Mouse (Mus musculus): ENCODE measurements around the gene Abcg3. TPM values are rescaled to one million over a fixed set of nuclear protein-coding genes. Genes with fewer than 3 reads are reported as not detected.
"Not testable (repeated sequence)": the region's sequence is repeated elsewhere in the genome, so short reads cannot be mapped to it uniquely, and the experiment has no call there.

Abcg3 gene
- under 1 TPM in 1 of 2 experiments, not detected in 1; 0.20 TPM for total RNA-seq (2021)

DNA sequence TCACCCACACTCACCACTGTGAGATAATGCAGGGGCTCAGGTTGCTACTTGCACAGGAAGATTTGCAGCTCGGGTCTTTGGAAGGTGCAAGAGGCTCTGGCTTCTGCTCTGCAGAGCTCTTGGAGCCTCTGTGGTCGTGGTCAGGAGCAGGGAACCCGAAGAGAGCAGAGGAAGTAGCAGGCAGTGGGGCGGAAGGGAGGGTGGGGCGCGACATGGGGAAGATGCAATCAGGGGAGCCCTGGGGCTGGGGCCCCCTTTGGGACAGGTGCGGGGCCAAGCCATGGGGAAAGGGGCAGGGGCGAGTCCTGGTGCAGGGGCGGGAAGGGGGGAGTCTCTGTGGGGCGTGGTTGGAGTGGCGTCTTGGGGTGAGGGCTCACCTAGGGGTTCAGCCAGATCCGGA is at the start of gene Abcg3:
Gene Abcg3 (minus strand): TSS at position 184 of the 400 bp plus-strand sequence.
- no peak for DNase-seq
- intact Hi-C loops (cut with DNase I) = no loop called here

DNA sequence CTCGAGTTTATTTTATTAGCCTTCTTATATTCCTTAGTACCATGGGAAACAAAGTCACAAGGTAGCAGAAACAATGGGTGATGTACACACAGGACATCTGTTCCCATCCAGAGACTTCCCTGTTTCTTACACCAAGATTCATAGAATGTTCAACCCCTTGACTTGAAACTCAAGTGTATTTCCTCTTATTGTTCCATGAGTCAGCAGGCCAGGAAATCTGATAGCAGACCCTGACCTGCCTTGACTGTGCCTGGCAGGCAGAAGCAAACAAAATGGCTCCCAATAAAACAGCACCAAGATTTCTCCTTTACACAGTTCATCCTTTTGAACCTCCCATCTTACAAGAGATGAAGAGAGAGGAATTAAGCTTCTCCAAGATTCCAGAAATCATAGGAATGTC is 30.0 kb upstream of the Abcg3 start:
- intact Hi-C loops (cut with DNase I) = no loop called here
- no peak for DNase-seq

DNA sequence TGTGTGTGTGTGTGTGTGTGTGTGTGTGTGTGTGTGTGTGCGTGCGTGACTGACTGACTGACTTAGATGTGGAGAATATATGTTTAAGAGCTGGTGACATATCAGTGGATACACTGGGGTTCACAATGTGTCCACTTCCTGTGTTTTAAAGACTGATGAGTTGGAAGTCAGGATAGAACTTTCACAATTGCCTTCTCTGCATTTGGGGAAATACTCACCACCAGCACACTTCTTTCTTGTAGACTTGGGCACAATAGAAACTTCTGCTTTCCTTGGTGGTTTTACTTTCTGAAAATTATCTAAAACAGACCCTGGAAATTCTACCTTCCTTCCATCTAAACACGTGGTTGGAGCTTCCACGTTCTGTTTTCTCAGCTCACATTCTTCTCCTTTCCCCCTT is 29.1 kb upstream of the Abcg3 start:
- intact Hi-C loops (cut with DNase I) = no loop called here
- DNase-seq = no peak

DNA sequence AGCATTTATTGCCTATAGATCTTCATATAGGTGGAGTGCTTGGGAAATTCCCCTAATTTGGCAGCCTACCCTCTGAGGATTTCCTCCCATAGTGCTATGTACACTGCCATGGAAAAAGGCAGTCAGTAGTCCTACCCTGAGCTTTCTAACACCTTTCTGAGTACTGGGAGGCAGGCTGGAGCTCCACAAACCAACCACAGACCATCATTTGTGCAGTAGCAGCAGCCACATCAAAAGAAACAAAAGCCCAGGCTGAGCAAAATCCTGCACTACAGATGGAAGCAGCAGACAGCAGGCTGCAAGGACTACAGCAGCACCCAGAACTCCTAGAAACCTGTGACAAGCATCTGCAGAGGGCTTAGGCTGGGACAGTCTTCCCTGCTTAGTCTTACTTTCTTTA is 27.9 kb upstream of the Abcg3 start:
- intact Hi-C loops (cut with DNase I) = no loop called here

DNA sequence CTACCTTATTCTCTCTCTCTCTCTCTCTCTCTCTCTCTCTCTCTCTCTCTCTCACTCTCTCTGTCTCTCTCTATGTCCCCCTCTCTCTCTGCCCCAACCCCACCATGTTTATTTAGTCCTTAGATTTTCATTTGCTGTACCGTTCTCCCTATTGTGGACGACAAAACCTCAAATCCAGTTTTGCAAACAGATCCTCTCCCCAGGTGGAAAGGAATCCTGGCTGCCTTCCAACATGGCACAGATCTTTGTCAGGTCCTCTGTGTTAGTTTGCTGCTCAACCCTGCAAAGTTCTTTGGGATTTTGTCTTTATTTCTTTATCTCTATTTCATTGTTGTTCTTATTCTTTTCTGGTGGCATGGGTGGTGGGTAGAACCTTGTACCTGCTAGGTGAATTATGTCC is 6.9 kb upstream of the Abcg3 start:
- intact Hi-C loops (cut with DNase I) = no loop called here
- no peak for DNase-seq

More for the DNA sequence above, 27.9 kb upstream of the Abcg3 start:
- no peak for DNase-seq

DNA sequence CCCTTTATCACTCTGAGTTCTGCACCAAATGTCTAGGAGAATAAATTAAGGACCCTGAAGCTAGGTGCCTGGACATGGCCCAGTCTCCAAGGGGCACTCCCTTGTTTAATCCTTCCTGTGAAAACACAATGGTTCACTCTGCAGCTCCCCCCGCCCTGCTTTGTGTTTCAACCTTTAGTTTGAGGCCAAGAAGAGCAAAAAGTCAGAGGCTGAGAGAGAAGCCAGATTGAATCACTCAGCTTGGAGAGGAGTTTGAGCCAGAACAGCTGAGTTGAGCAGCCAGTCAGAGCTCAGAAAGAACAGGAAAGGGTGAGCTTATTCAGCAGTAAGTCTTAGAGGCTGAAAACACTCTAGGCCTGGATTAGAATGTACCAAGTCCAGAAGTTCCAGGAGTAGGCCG is 5.5 kb upstream of the Abcg3 start:
- DNase-seq = no peak
- intact Hi-C loops (cut with DNase I) = no loop called here

DNA sequence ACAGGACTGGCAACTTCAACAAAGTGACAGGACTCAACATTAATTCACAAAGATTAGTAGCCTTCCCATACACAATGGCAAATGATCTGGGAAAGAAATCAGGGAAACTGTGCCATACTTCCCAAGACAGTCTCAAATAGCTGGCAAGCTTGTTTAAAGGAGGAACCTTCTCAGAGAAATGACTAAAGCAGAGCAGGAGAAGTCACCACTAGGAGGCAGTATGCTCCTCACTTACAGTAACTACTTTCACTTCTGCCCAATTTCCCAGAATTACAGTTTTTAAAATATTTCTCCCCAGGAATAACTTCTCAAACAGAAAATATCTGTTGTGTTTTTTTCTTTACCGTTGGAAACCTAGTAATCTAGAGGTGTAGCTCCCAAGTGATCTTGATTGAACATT is 4.2 kb upstream of the Abcg3 start:
- intact Hi-C loops (cut with DNase I) = no loop called here
- DNase-seq = peak; percentile 7

DNA sequence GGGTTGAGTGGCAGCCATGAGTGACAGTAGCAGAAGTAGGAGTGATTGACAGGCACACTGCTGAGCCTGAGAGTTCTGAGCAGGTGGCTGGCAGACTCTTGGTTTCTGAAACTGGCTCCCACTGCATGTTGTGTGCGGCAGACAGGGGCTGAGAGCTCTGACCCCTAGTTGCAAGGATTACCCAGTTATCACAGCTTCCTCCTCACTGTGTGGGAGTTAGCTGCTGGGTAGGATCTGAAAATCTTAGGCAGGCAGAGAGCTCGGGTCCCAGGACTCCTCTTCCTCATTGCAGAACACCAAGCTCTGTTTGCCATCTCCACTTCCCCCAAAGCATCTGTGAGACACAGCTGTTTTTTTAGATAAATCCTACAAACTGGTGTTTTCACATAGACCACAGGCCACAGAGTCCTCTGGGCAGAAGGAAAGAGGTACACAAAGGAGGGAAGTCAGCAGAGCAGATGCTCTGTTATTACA is 3.4 kb downstream of the Abcg3 start:
- no peak for DNase-seq
- intact Hi-C loops (cut with DNase I) = no loop called here

DNA sequence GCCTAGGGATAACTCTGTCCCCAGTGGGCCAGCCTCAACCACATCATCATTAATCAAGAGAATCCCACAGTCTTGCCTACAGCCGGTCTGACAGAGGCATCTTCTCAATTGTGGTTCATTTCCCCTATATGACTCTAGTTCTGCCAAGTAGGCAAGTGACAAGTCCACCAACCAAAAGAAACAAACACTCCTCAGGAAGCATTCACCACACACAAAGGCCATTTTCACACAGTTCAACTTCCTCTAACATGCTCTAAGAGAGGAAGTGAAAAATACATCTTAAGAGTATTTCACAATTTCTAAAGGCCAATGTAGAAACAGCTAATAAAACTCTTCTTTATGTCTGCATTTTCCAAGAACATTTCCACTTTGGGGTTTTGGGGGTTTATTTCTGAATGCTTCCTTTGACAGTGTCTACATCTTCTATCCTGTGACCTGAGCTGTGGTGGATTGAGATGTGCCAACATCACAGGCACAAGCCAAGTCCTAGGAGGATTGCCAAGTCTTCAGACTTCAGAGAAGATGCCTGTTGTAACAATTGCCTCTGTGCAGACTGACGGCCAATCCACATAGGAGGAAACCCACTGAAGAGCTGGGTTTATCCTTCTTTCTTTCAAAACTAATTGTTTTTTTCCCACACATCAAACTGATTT is 24.3 kb downstream of the Abcg3 start:
- intact Hi-C loops (cut with DNase I) = no loop called here
- no peak for DNase-seq

DNA sequence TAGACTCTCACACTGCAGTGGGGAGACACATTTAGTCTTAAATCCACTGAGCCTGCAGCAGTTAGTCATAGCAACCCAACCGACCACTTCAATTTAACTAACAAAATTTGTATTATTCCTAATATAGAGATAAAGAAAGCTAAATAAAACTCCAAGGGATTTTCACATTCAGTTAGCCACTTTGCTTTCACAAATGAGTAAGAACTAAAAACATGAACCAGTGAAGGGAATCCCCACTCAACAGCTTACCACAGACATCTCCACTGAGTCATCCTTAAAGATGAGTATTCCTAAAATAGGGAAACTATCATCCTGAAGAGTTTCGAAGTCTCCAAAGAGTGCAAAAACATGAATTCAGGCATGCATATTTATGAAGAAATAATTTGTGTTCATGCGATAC is 27.3 kb downstream of the Abcg3 start:
- intact Hi-C loops (cut with DNase I) = no loop called here
- DNase-seq = no peak

DNA sequence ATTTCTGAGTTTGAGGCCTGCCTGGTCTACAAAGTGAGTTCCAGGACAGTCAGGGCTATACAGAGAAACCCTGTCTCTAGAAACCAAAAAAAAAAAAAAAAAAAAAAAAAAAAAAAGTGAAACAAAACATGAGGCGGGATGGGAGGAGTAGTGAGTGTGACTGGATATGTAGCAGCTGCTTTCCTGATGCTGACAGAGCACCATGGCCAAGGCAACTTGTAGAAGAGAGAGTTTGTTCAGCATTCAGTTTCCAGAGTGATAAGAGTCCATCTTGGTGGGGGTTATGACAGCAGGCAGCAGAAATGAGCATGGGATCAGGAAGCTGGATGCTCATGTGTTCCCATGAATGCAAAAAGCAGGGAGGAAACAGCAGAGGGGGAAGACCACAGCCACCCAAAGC is 35.6 kb downstream of the Abcg3 start:
- no peak for DNase-seq
- intact Hi-C loops (cut with DNase I) = no loop called here

DNA sequence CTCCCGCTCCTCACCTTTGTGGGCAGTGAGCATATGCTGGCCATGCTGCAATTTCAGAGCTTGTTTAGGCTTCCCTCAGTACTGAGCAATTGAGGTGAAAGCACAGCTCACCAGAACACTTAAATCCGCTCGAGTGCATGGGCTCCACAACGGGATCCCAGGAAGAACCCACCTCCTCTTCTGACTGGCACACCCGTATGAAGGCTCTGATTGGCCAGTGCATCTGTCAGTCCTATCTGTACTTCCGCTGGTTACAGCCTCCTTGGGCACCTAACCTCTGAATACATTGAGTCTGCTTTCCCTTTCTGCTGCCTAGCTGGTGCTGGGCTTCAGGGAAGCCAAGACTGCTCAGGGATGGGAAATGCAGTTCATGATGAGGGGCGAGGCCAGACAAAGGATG is 48.4 kb downstream of the Abcg3 start:
- intact Hi-C loops (cut with DNase I) = no loop called here
- no peak for DNase-seq

DNA sequence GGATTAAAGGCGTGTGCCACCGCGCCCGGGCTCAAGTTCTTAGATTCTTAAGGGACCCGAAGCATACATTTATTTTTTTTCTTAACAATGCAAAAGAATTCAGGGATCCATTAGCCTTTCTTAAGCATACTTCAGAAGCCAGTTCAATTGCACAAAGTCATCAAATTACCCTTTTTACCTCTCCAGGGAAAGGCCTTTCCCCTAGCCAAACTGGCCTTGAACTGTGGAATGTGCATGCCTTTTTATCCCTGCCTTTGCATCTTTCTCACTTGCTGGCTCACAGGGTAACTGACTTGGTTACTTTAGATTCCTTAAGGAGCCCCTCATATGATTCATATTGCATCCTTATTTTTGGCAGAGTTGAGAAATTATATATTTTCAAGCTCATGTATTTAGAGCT is 76.0 kb downstream of the Abcg3 start:
- intact Hi-C loops (cut with DNase I); DNase-seq: not testable (repeated sequence)

Other genes starting within 250 kb of the Abcg3 start
- 1 to 10 TPM; 7.1 to 8.2 TPM for gene Zfp951, start 122.6 kb downstream of the Abcg3 start, total RNA-seq (2021)
- gene Gbp9, start 156.8 kb upstream of the Abcg3 start, total RNA-seq (2021) = 1 to 10 TPM; 1.9 to 2.8 TPM
- under 1 TPM; 0.22 to 0.34 TPM for gene Gbp8, start 156.8 kb upstream of the Abcg3 start, total RNA-seq (2021)
- gene Gbp4, start 156.9 kb upstream of the Abcg3 start, total RNA-seq (2021) = 1 to 10 TPM; 1.3 TPM